Mouse (Mus musculus): ENCODE results near the gene Abi3. TPM values are rescaled to one million over a fixed set of nuclear protein-coding genes. Genes with fewer than 3 reads are reported as not detected.

Abi3 gene
- polyA plus RNA-seq, 1 experiment from 2014 or later, result 3.8 TPM

GRCm38 (mm10) chr11:95824071-95824876, 18.0 kb downstream of the Abi3 start, which contains the start of gene Phospho1:
Gene Phospho1 (plus strand): TSS chr11:95824499.
- Histone ChIP-seq H3K9me3 (no peaks in the 10 kb centered on the region), H3K36me3 (no peaks in the 10 kb centered on the region), H3K27ac (no peak within 1 kb of the TSS), H3K4me1 (replicated peaks) (peaks cover 7% of the 10 kb centered on the region), H3K4me2 (peak within 1 kb of the TSS; percentile 97), H3K4me3 (replicated peaks) (peak within 1 kb of the TSS; percentile 65), H3K27me3 (peaks cover 70% of the 10 kb centered on the region), H3K9ac (replicated peaks) (peak within 1 kb of the TSS; percentile 66)
- ATAC-seq (ENCODE audit: insufficient number of reproducible peaks, insufficient read depth, low FRiP score, low TSS enrichment, low read depth), result peak; percentile 93
- under 1% methylated on average over 76 of the region's 78 CpGs for WGBS

- WGBS, result 91% methylated on average over 4 of the region's 4 CpGs
- no peak for ATAC-seq (ENCODE audit: insufficient number of reproducible peaks, insufficient read depth, low FRiP score, low TSS enrichment, low read depth)
- H3K27me3 ChIP-seq, result peaks cover 51% of the 10 kb centered on the region
Observed at GRCm38 (mm10) chr11:95822437-95822836, 19.8 kb downstream of the Abi3 start.

GRCm38 (mm10) chr11:95821511-95821910, 20.8 kb downstream of the Abi3 start:
- Histone ChIP-seq H3K27me3 (peaks cover 42% of the 10 kb centered on the region), H3K4me2 (no peak overlapping the region), H3K4me1 (replicated peaks) (peaks cover 7% of the 10 kb centered on the region), H3K27ac (no peak overlapping the region), H3K4me3 (replicated peaks) (no peak overlapping the region), H3K9me3 (no peaks in the 10 kb centered on the region), H3K9ac (replicated peaks) (no peak overlapping the region), H3K36me3 (no peaks in the 10 kb centered on the region)
- 85% methylated on average over 3 of the region's 3 CpGs for WGBS
- no peak for ATAC-seq (ENCODE audit: insufficient number of reproducible peaks, insufficient read depth, low FRiP score, low TSS enrichment, low read depth)

More at GRCm38 (mm10) chr11:95822437-95822836, 19.8 kb downstream of the Abi3 start:
- H3K4me1 ChIP-seq (replicated peaks), result peaks cover 7% of the 10 kb centered on the region
- no peak overlapping the region for H3K4me3 ChIP-seq (replicated peaks)
- H3K9ac ChIP-seq (replicated peaks), result no peak overlapping the region
- no peaks in the 10 kb centered on the region for H3K9me3 ChIP-seq
- no peaks in the 10 kb centered on the region for H3K36me3 ChIP-seq
- no peak overlapping the region for H3K4me2 ChIP-seq
- no peak overlapping the region for H3K27ac ChIP-seq

GRCm38 (mm10) chr11:95819138-95819537, 23.1 kb downstream of the Abi3 start:
- Histone ChIP-seq H3K4me3 (replicated peaks) (no peak overlapping the region), H3K9ac (replicated peaks) (no peak overlapping the region), H3K4me1 (replicated peaks) (no peaks in the 10 kb centered on the region), H3K27ac (no peak overlapping the region), H3K9me3 (no peaks in the 10 kb centered on the region; the same call in 1 of the 2 replicates), H3K27me3 (peaks cover 20% of the 10 kb centered on the region), H3K4me2 (no peak overlapping the region), H3K36me3 (no peaks in the 10 kb centered on the region)
- no peak for ATAC-seq (ENCODE audit: insufficient number of reproducible peaks, insufficient read depth, low FRiP score, low TSS enrichment, low read depth)
- 87% methylated on average over 8 of the region's 8 CpGs for WGBS

GRCm38 (mm10) chr11:95815412-95815811, 26.9 kb downstream of the Abi3 start:
- no peak overlapping the region for H3K4me2 ChIP-seq
- H3K27me3 ChIP-seq, result no peaks in the 10 kb centered on the region
- H3K9ac ChIP-seq (replicated peaks), result no peak overlapping the region
- no peak for ATAC-seq (ENCODE audit: insufficient number of reproducible peaks, insufficient read depth, low FRiP score, low TSS enrichment, low read depth)
- H3K27ac ChIP-seq, result no peak overlapping the region
- no peaks in the 10 kb centered on the region for H3K36me3 ChIP-seq
- H3K4me1 ChIP-seq (replicated peaks), result no peaks in the 10 kb centered on the region
- H3K4me3 ChIP-seq (replicated peaks), result no peak overlapping the region
- H3K9me3 ChIP-seq, result no peaks in the 10 kb centered on the region; the same call in 1 of the 2 replicates
- WGBS, result 77% methylated on average over 9 of the region's 9 CpGs

- Histone ChIP-seq H3K4me2 (no peak overlapping the region), H3K27ac (no peak overlapping the region), H3K9ac (replicated peaks) (no peak overlapping the region), H3K9me3 (no peaks in the 10 kb centered on the region; the same call in 1 of the 2 replicates), H3K27me3 (no peaks in the 10 kb centered on the region), H3K4me3 (replicated peaks) (no peak overlapping the region), H3K36me3 (no peaks in the 10 kb centered on the region), H3K4me1 (replicated peaks) (no peaks in the 10 kb centered on the region)
- 67% methylated on average over 5 of the region's 5 CpGs for WGBS
- ATAC-seq (ENCODE audit: insufficient number of reproducible peaks, insufficient read depth, low FRiP score, low TSS enrichment, low read depth), result no peak
Observed at GRCm38 (mm10) chr11:95814857-95815256, 27.4 kb downstream of the Abi3 start.

GRCm38 (mm10) chr11:95814101-95814500, 28.2 kb downstream of the Abi3 start:
- 90% methylated on average over 2 of the region's 2 CpGs for WGBS
- Histone ChIP-seq H3K4me3 (replicated peaks) (no peak overlapping the region), H3K9ac (replicated peaks) (no peak overlapping the region), H3K36me3 (no peaks in the 10 kb centered on the region), H3K27me3 (no peaks in the 10 kb centered on the region), H3K4me2 (no peak overlapping the region), H3K9me3 (no peaks in the 10 kb centered on the region; the same call in 1 of the 2 replicates), H3K27ac (no peak overlapping the region), H3K4me1 (replicated peaks) (no peaks in the 10 kb centered on the region)
- ATAC-seq (ENCODE audit: insufficient number of reproducible peaks, insufficient read depth, low FRiP score, low TSS enrichment, low read depth), result no peak

GRCm38 (mm10) chr11:95812224-95812623, 30.1 kb downstream of the Abi3 start:
- no peak overlapping the region for H3K4me3 ChIP-seq (replicated peaks)
- ATAC-seq (ENCODE audit: insufficient number of reproducible peaks, insufficient read depth, low FRiP score, low TSS enrichment, low read depth), result no peak
- no peak overlapping the region for H3K4me2 ChIP-seq
- H3K27ac ChIP-seq, result no peak overlapping the region
- 80% methylated on average over 4 of the region's 4 CpGs for WGBS
- no peaks in the 10 kb centered on the region for H3K36me3 ChIP-seq
- no peaks in the 10 kb centered on the region for H3K27me3 ChIP-seq
- no peak overlapping the region for H3K9ac ChIP-seq (replicated peaks)
- H3K9me3 ChIP-seq, result peaks cover 8% of the 10 kb centered on the region; the same call in 1 of the 2 replicates
- H3K4me1 ChIP-seq (replicated peaks), result no peaks in the 10 kb centered on the region

- no peak overlapping the region for H3K4me3 ChIP-seq (replicated peaks)
- no peak overlapping the region for H3K9ac ChIP-seq (replicated peaks)
- WGBS, result 83% methylated on average over 6 of the region's 6 CpGs
- no peak overlapping the region for H3K4me2 ChIP-seq
- peaks cover 9% of the 10 kb centered on the region; the same call in 1 of the 2 replicates for H3K9me3 ChIP-seq
- H3K36me3 ChIP-seq, result no peaks in the 10 kb centered on the region
- no peaks in the 10 kb centered on the region for H3K4me1 ChIP-seq (replicated peaks)
- H3K27ac ChIP-seq, result no peak overlapping the region
- ATAC-seq (ENCODE audit: insufficient number of reproducible peaks, insufficient read depth, low FRiP score, low TSS enrichment, low read depth), result no peak
- no peaks in the 10 kb centered on the region for H3K27me3 ChIP-seq
Observed at GRCm38 (mm10) chr11:95811741-95812140, 30.5 kb downstream of the Abi3 start.

- Histone ChIP-seq H3K27me3 (no peaks in the 10 kb centered on the region), H3K4me3 (replicated peaks) (no peak overlapping the region), H3K36me3 (no peaks in the 10 kb centered on the region), H3K27ac (no peak overlapping the region), H3K4me1 (replicated peaks) (no peaks in the 10 kb centered on the region), H3K9ac (replicated peaks) (no peak overlapping the region), H3K4me2 (no peak overlapping the region), H3K9me3 (peaks cover 9% of the 10 kb centered on the region; the same call in 1 of the 2 replicates)
- 63% methylated on average over 7 of the region's 7 CpGs for WGBS
- no peak for ATAC-seq (ENCODE audit: insufficient number of reproducible peaks, insufficient read depth, low FRiP score, low TSS enrichment, low read depth)
Observed at GRCm38 (mm10) chr11:95810828-95811227, 31.4 kb downstream of the Abi3 start.

GRCm38 (mm10) chr11:95809603-95810002, 32.7 kb downstream of the Abi3 start:
- Histone ChIP-seq H3K4me2 (no peak overlapping the region), H3K27me3 (no peaks in the 10 kb centered on the region), H3K9me3 (peaks cover 9% of the 10 kb centered on the region; the same call in 1 of the 2 replicates), H3K9ac (replicated peaks) (no peak overlapping the region), H3K36me3 (no peaks in the 10 kb centered on the region), H3K4me1 (replicated peaks) (no peaks in the 10 kb centered on the region), H3K4me3 (replicated peaks) (no peak overlapping the region), H3K27ac (no peak overlapping the region)
- 62% methylated on average over 5 of the region's 5 CpGs for WGBS
- 0 out of 2 replicates have a peak, but pooled peaks have one; percentile 18 for ATAC-seq (ENCODE audit: insufficient number of reproducible peaks, insufficient read depth, low FRiP score, low TSS enrichment, low read depth)
